Mouse (Mus musculus) spleen, postnatal 36 days (tissue): ENCODE measurements around the gene B2m.

Experiments
- DNase-seq, 2 experiments: peaks; one replicate each; pipeline ENCODE4 v3.0.0; 2022; ENCODE audit warnings: low spot score in 2 of 2, mixed read lengths in 1 of 2

B2m gene

DNA sequence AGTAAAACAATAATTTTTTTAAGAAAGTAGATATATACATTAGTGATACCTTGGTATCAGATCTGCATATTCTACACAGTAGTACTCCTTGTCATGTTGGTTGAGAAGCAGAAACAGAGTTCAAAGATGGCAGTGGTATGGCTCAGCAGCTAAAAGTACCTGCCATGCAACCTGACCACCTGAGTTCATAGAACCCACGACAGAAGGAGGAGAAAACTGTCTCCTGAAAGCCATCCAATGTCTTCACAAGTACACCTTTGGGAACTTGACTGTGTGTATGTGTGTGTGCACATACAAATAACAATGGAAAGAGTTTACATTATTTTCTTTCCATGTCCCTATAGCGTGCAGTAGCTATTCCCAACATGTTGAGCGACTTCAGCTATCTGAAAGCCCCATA lies 2.2 kb downstream of the B2m start:
- DNase-seq, result no peak

DNA sequence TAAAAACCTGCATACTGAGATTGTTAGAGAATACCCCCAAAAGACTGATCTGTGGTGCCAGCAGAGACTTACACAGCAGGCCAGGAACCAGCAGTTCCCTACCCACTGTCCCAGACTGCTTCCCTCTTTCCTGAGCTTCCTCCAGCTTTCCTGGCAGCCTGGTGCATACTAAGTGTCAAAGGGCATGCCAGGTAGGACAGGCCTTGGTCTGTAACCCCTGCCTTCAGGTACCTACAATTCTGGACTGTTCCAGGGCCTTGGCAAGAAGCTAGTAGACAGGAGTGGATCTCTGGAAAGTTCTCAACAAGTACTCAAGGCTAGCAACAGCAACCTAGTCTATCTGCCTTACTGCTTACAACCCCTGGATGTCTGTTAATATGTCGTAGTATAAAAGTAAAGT lies 3.7 kb downstream of the B2m start:
- DNase-seq, result no peak

DNA sequence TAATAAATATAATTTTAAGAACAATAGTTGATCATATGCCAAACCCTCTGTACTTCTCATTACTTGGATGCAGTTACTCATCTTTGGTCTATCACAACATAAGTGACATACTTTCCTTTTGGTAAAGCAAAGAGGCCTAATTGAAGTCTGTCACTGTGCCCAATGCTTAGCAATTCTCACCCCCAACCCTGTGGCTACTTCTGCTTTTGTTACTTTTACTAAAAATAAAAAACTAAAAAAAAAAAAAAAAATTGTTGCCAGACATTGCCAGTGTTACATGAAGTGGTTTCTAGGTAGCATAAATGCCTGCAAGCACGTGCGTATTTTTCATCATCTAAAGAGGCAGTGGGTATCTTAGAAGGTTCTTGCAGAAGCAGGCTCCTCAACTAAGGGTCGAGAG lies 5.4 kb downstream of the B2m start:
- DNase-seq, result no peak

DNA sequence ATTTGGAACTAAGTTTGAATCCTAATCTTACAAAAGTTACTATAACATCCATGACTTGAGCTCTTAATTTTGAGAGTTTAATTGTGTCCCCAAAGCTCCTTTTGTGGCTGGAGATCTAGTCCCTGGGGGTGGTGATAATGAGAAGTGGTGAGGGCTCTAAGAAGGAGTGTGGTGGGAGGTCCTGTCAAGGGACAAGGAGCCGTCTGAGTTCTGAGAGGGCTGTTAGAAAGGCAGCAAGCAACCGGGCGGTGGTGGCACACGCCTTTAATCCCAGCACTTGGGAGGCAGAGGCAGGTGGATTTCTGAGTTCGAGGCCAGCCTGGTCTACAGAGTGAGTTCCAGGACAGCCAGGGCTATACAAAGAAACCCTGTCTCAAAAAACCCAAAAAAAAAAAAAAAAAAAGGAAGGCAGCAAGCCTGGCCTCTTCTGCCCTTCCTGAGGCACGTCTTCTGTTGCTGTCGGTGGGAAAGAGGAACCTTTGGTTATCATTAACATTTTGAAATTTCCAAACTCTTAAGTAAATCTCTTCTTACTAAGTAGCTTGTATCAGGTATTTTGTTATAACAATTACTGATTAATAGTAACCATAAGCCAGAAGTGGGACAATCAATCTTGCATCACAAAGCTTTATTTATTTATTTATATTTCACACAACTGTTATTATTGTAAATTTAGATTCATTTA lies 6.3 kb downstream of the B2m start:
- no peak for DNase-seq

DNA sequence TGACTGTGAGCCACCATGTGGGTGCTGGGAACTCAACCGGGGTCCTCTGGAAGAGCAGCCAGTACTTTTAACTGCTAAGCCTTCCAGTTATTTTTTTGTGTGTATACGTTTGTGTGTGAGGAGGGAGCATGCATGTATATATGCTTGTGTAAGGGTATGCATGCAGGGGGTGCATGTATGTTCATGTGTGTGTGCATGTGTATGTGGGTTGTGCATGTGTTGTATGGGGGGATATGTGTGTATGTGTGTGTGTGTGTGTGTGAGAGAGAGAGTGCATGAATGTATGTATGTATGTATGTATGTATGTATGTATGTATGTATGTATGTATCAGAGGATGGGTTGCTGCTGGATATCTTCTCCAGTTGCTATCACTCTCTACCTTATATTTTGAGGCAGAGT lies 7.0 kb downstream of the B2m start:
- no peak for DNase-seq

DNA sequence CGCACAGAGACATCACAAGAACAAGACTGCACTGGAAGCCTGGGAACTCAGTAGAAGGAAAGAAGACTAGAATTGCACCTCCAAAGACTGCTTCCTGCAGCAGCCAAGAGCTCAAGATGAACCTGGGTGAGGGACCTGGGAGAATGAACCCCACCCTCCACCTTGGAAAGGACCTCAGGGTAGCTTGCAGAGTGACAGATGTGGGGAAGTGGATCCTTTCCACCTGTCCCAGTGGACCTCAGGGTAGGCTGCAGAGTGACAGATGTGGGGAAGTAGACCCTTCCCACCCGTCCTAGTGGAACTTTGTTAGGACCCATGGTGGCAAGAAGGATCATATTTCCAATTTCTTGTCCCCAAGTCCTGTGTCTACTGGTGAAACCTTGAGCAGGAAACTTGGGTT lies 7.8 kb downstream of the B2m start:
- no peak for DNase-seq

DNA sequence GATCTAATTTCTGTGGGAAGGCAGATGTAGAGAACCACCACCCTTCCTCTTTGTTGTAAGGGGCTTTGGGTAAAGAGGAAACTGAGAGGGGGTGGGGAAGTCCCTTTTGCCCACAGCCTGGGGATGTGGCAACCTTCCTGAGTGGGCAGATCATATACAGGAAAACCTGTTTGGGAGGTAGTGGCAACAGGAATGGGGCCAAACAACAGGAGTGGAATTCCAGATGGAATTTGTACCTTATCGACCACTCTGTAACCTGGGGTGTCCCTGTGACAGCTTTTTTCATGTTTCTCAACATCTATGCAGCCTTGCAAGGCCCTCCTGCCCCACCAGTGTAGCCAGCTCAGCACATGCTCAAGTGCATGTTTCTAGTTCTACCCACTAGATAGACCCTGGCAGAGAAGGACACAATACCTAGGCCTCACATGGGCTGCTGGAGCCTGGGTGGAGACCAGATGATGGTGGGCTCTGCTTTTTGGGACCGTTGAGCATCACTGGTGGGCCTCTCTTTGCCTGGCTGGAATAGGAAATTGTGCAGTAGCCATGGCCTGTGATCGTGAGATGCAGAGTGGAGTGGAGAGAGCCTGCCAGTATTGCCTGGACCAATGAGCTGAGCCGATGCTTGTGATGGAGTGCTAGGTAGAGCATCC lies 8.7 kb downstream of the B2m start:
- DNase-seq, result peak; percentile 36 to 58

DNA sequence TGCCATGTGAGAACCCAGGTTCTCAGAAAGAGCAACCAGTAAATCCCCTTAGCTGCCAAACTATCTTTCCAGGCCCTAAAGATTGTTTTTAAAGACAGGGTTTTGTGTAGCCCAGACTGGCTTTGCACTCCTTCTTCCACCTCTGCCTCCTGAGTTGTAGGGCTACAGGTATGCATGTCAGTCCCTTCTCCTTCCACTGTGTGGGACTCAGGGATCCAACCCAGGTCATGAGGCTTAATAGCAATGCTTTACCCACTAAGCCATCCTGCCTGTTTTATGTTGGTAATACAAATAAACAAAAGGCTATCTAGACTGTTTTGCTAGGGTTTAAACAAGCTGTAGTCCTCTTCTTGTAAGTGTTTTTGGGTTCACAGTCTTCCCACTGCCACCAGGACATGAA lies 10.1 kb downstream of the B2m start:
- no peak for DNase-seq

DNA sequence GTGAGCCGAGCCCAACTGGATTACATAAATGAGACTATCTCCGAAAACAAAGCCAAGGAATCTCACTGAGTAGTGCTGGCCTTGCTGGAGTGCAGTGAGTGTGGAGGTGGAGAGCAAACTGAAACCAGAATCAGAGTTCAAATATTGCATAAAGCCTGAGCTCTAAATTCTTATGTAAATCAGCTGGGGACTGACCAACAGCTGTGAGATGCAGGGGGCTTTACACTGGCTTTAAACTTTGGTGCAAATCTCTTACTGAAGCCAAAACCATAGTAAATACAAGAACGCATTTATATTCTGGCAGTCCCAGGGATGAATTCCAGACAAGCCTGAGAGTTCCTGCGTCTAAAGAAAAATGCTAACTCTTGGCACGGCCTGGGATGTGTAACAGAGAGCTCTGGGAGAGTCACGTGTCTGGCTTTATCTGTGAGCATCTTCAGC lies 10.9 kb downstream of the B2m start:
- DNase-seq, result no peak

DNA sequence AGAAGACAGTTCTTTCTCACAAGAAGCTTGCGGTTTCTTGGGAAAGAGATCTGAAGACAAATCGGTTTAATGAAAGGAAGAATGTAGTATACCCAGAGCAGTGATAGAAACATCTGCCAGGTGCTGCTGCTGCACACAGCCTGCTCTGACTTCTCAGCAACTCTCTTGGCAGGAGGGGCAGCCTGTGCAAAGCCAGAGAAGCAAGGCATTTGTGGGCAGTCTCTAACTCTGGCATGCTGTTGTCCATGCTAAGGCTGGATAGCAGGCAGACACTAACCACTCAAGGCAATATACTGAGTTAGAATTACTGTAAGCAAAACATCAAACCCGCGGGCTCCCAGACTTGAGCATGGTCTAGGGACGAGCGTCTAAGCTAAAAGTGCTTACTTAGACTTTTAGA lies 12.2 kb downstream of the B2m start:
- DNase-seq, result no peak

DNA sequence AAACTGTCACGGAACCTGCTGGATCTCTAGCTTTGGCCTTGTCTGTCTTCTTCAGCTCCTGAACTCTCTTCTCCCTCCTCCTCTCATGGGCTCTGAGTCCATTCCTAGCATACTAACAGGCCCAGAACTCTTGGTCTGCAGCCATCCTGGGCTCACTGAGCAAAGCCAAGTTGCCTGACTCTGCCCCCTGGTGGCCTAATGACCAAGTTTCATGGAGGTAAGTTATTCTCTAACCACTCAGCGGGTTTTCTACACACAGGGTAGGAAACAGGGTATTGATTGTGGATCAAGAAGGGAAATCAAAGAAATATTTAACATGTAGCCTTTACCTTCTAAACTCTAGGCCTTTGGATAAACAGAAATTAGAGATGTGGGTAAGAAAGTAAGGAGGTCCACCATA lies 13.2 kb downstream of the B2m start, which contains the start of gene Trim69:
Gene Trim69 (plus strand): TSS at position 21 of the 400 bp plus-strand sequence.
- DNase-seq, result peak; percentile 71 to 77

DNA sequence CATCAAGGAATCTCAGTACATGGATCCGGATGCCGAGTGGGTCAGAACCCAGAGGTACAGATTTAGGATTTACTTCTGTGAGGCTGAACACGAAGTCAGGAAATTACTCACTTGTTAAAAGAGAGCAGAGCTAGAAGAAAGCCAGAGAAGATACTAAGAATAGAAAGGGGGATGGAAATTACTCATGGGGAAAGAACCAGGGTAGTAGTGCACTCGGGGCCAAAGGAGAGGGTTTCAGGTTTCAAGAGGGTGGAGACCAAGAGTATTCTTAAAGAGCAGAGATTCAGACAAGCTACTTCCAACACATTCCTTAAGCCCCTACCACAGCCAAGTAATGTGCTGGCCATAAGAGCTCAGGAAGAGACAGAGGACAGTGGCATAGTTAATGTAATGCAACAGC lies 14.1 kb downstream of the B2m start:
- no peak for DNase-seq

DNA sequence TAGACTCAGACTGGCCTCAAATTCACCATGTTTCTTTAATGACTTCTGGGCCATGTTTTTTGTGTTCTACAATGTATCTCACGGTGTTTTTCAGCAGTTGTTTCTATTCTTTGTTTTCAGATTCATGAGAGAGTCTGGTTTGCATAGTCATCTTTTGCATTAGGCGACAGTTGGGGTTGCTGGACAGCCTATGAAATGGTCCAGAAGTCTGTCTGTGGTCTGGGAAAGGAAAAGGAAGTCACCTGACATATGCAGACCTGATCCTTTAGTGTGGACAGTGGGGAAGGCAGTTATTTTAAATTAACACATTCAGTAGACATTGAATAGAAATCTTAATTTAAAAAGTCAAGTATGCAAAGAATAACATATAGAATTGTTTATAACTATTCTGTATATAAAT lies 15.0 kb downstream of the B2m start:
- DNase-seq, result no peak

DNA sequence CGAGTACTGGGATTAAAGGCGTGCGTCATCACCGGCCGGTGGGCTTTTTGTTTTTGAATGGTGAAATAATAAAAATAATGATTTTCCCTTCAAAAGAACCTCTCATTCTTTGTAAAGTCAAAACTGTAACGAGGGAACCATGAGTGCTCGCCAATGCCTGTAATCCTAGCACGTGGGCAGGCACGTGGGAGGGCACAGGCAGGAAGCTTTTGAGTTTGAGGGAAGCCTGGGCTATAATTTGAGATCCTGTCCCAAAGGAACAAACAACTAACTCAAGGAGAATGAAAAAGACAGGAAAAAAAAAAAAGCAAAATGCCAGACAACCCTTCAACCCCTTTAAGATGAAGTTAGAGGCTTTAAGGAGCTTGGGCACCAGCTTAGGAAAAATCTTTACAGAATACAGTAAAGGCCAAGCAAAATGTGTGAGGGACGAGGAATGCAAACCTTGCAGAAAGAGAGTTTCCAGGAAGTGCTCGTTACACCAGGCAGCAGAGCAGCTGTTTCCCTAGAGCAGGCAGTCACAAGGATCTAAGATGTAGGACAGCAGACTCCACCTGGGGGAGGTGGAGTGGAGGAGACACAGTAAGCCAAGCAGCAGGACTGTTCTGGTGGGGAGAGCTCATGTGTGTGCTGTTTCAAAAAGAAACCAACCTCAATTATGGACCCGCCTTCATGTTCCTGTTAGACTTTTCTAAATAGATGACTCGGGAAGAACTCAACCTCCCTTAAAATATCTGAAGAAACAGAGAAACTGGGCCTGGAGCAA lies 16.1 kb downstream of the B2m start:
- DNase-seq, result no peak

DNA sequence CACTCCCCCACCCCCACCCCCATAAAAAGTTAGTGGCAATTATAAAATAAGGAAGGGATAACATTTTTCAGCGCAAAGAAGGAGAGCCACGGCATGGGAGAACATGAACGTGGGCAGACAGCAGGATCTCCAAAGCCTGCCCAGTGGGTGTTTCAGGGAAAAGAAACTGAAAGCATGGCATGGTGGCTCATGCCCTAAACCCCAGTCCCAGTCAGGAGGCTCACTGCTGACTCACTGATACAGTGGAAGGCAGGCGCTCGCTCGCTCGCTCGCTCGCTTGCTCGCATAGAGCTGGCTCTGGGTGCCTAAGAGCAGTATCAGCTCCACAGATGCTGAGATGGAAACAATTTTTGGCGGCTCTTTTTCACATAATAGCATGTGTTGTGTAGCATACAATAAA lies 16.8 kb downstream of the B2m start:
- DNase-seq, result no peak

DNA sequence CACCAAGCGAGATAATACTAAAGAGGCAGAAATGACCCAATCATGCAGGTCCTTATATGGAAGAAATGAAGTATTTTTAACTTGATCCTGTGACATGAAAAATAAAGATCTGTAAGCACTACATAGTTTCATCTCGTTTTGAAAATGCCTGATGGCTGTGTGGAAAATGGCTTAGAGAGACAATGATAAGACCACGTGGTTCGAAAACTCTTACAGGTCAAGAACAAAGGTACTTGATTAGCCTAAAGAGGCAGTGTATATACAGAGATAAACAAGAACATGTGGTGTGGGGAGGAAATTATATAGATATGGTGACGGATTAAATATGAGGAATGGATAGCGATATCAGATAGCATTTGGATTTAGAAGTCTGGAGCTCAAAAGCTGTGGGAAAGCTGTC lies 23.8 kb downstream of the B2m start:
- DNase-seq, result no peak

DNA sequence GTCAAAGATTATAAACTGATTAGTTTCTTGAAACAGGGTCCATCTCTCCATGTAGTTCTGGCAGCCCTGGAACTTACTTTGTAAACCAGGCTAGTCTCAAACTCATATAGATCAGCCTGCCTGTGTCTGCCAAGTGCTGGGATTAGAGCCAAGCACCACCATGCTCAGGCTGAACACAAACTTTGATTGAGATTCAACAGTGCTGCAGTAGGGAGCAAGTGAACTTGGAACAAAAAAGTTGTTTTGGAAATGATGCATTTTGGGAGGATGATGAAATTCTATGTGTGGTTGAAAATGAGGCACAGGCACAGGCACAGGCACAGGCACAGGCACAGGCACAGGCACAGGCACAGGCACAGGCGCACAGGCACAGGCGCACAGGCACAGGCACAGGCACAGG lies 24.7 kb downstream of the B2m start:
- no peak for DNase-seq

DNA sequence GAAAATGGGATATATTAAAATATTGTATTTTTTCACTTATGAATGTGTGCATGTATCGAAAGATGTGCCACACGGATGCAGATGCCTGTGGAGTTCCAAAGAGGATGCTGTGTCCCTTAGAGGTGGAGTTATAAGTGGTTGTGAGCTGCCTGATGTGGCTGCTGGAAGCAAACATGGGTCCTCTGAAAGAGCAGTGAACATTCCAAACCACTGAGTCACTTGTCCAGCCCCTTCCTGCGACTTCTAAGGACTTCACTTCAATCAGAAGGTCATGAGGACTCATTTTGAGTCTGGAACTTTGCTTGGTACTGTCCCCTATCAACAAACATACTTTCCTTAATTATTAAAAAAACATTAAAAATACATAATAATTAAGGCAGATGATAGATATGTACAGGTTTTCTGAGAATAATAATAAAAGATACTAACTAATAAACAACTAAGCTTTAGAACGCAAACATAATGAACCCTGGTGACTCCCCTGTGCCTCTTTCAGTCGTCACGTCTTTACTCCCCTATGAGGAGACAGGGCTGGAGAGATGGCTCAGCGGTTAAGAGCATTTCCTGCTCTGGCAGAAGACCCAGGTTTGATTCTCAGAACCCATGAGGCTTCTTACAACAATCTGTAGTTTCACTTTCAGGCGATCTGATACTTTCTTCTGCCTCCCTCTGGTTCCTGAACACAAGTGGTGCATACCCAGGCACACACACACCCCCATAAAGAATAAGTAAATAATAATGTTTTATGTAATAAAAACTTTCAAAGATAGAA lies 32.8 kb downstream of the B2m start:
- peak; percentile 30 for DNase-seq

DNA sequence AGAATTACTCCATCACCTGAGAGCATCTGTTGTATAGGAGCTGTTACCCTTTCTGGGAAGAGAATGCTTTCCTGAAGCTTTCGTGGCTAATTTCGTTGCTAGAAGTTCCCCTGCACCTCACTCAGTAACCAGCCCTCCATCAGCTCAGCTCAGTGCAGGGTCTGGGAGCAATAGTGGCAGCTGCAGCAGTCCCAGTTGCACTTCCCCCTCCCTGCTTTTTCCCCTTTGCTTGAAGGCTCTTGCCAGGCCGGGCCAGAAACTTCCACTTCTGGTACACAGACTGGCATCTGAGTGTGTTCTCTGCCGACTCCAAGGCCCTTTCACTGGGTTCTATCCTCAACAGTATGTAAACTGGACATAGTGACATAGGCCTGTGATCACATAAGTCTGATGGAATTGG lies 37.6 kb downstream of the B2m start:
- DNase-seq, result no peak

DNA sequence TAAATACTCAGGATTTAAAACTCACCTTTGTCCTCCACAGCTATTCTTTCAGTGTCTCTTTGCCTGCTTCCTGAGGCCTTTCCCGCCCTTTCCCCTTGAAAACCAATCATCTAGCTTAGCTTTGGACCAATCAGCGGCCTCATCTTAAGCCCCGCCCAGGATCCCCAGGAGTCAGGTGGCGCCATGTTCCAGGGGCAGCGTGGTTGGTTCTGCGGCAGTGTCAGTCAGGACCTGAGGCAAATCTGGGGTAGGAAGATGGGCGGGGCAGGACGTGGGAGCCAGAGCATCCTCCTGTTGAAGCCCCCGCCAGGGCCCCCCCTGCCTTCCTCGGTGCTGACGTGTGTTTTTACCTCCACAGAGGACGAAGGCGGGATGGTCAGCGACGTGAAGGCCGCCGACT lies 38.6 kb downstream of the B2m start, which contains the start of the genes Patl2 and Terb2:
Gene Patl2 (minus strand): TSS at position 84 of the 400 bp plus-strand sequence.
Gene Terb2 (plus strand): TSS at position 167 of the 400 bp plus-strand sequence.
- no peak for DNase-seq

DNA sequence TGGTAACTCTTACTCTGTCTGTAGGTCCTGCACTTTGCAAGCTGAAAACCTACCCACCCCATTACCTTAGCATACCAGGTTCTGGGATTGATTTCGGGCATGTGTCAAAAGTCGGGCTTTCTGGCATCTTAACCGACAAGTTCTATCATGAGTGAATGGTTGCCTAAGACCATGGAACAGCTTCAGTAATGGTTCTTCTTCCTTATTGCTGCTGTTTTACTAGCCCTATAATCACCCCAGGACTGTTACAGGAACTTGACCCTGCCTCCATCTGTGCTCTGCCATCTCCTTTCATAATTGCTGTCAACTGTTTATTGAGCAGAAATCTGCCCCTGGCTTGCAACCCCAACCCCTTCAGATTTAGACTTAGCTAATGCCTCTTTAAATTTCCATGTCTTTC lies 39.3 kb downstream of the B2m start:
- DNase-seq, result no peak

DNA sequence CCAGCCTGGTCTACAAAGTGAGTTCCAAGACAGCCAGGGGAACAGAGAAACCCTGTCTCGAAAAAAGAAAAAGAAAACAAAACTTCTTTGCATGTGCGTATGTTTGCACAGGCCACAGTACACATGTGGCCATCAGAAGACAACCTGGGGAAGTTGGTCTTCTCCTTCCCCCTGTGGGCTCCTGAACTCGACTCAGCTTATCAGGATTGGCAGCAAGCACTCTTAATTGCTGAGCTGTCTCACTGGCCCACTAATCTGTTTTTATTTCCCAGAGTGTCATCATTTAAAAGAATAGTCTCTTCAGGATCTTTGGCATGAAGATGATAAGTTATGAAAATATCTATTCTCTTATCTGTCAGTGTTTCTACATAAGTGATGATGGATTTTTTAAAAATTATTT lies 44.4 kb downstream of the B2m start:
- DNase-seq, result no peak
